Mouse (Mus musculus) layer of hippocampus, postnatal 10 days (tissue): ENCODE measurements around the gene Tac2. TPM values are rescaled to one million over a fixed set of nuclear protein-coding genes. Genes with fewer than 3 reads are reported as not detected.
"Not testable (repeated sequence)": the region's sequence is repeated elsewhere in the genome, so short reads cannot be mapped to it uniquely, and the experiment has no call there.

Source experiments
- DNase-seq, 2 experiments: peaks; one replicate each; pipeline ENCODE4 v3.0.0; 2021; ENCODE audit warnings: low spot score in 2 of 2
- total RNA-seq, 2 experiments: library from RNA; stranded (reverse); gene quantifications; 2 replicates each; pipeline ENCODE4 v1.2.3; 2021

Gene Tac2
- total RNA-seq, 2 experiments from 2014 or later: 5.7 to 6.9 TPM

GRCm38 (mm10) chr10:127755246-127755645 is 31.0 kb downstream of the Tac2 start:
- no peak for DNase-seq

- DNase-seq: peak in 1 of 2 experiments; percentile 7
These were observed 31.6 kb downstream of the Tac2 start for GRCm38 (mm10) chr10:127755770-127756468.

- no peak for DNase-seq
These were observed 35.2 kb downstream of the Tac2 start, which contains the start of the genes Rdh1 and Rdh16f1 for GRCm38 (mm10) chr10:127759181-127760110. Gene Rdh1 (plus strand): TSS chr10:127759721. Gene Rdh16f1 (plus strand): TSS chr10:127759787.

- not testable (repeated sequence) for DNase-seq
These were observed 38.6 kb downstream of the Tac2 start for GRCm38 (mm10) chr10:127762926-127763325.

- DNase-seq: no peak
These were observed 39.8 kb downstream of the Tac2 start for GRCm38 (mm10) chr10:127763914-127764680.

- DNase-seq: no peak
These were observed 42.3 kb downstream of the Tac2 start for GRCm38 (mm10) chr10:127766564-127766963.

- no peak for DNase-seq
These were observed 51.7 kb downstream of the Tac2 start, which contains the start of gene Rdh9 for GRCm38 (mm10) chr10:127776011-127776410. Gene Rdh9 (plus strand): TSS chr10:127776386.

Other genes starting within 250 kb of the Tac2 start
- gene Stac3, start 222.8 kb upstream of the Tac2 start, total RNA-seq: 1 to 10 TPM; 3.5 to 5.3 TPM
- 1 to 10 TPM; 6.8 to 7.9 TPM for gene Ndufa4l2, start 209.5 kb upstream of the Tac2 start, total RNA-seq
- 10 to 100 TPM; 36.2 to 36.3 TPM for gene Shmt2, start 202.0 kb upstream of the Tac2 start, total RNA-seq
- gene Nxph4, start 189.9 kb upstream of the Tac2 start, total RNA-seq: 1 to 10 TPM; 5.2 to 6.5 TPM
- gene Lrp1, start 103.3 kb upstream of the Tac2 start, total RNA-seq: 100 to 1,000 TPM; 263 to 291 TPM
- 1 to 10 TPM; 6.9 to 7.1 TPM for gene Stat6, start 81.5 kb upstream of the Tac2 start, total RNA-seq
- gene Nemp1, start 57.6 kb upstream of the Tac2 start, total RNA-seq: 1 to 10 TPM; 4.0 to 5.5 TPM
- 10 to 100 TPM; 32.3 to 36.2 TPM for gene Nab2, start 55.9 kb upstream of the Tac2 start, total RNA-seq
- gene Myo1a, start 19.3 kb upstream of the Tac2 start, total RNA-seq: under 1 TPM; 0.55 to 0.98 TPM
- gene Zbtb39, start 15.1 kb downstream of the Tac2 start, total RNA-seq: 10 to 100 TPM; 10.4 to 10.7 TPM
- 1 to 10 TPM; 1.0 to 1.8 TPM for gene Gpr182, start 27.3 kb downstream of the Tac2 start, total RNA-seq
- under 1 TPM; 0.16 TPM for gene Rdh1, start 35.2 kb downstream of the Tac2 start, total RNA-seq
- gene Rdh16f1, start 35.3 kb downstream of the Tac2 start, total RNA-seq: under 1 TPM in 1 of 2 experiments, not detected in 1; 0.23 TPM
- gene Rdh9, start 51.9 kb downstream of the Tac2 start, total RNA-seq: under 1 TPM; 0.33 to 0.50 TPM
- gene Rdh16, start 76.7 kb downstream of the Tac2 start, total RNA-seq: under 1 TPM in 1 of 2 experiments, not detected in 1; 0.11 TPM
- not detected for gene Rdh19, start 125.5 kb downstream of the Tac2 start, total RNA-seq
- gene Rdh16f2, start 142.0 kb downstream of the Tac2 start, total RNA-seq: not detected
- not detected for gene Rdh7, start 164.3 kb downstream of the Tac2 start, total RNA-seq
- gene Sdr9c7, start 174.0 kb downstream of the Tac2 start, total RNA-seq: not detected